Mouse (Mus musculus): ENCODE results near the gene Cpped1.

DNA sequence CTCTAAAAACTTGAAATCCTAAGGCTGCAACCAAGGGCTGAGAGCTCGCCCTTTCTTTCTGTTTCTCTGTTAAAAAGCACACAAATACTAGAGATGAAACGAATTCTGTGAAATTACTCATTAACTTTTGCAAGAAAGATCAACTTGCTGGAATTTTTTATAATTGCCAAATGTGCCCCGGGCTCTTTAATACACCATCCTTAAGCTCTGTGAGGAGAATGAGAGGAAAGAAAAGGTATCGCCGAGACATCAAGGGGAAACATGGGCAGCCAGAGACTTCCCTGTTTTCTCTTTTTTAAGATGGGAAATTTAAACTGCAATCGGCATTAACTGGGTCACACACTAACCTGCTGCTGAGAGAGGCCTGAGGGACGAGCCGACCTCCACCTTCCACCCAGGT is 84.9 kb downstream of the Cpped1 start:
- TF ChIP-seq POLR2A (IDR thresholded peaks at IDR 0.05; ENCODE audit: extremely low read depth, insufficient read depth, low read length) (no peak), CTCF (IDR thresholded peaks at IDR 0.05; ENCODE audit: low read depth, low read length) (no peak)
